Mouse (Mus musculus): ENCODE results near the gene Relb. TPM values are rescaled to one million over a fixed set of nuclear protein-coding genes. Genes with fewer than 3 reads are reported as not detected.
"Not testable (repeated sequence)": the region's sequence is repeated elsewhere in the genome, so short reads cannot be mapped to it uniquely, and the experiment has no call there.

Relb gene
- total RNA-seq, 2 experiments from 2014 or later: 9.0 to 9.2 TPM

DNA sequence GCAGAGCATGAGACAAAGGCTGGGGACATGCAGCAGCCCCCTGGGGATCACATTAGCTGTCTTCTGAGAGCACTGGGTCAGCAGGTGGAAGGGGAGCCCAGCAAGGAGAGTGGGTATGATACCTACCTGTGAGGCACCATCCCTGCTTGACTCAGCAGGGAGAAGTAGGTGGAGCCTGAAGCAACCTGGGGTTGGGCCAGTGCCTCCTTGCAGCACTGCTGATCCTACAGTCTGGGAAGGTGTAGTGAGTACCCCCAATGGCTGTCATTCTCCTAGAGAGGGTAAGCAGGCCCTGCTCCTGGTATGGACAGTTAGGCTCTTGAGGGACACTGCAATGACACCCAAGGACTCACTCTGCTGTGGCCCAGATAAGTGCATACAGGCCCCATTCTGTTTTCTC lies 3.0 kb upstream of the Relb start:
- no peak for DNase-seq

DNA sequence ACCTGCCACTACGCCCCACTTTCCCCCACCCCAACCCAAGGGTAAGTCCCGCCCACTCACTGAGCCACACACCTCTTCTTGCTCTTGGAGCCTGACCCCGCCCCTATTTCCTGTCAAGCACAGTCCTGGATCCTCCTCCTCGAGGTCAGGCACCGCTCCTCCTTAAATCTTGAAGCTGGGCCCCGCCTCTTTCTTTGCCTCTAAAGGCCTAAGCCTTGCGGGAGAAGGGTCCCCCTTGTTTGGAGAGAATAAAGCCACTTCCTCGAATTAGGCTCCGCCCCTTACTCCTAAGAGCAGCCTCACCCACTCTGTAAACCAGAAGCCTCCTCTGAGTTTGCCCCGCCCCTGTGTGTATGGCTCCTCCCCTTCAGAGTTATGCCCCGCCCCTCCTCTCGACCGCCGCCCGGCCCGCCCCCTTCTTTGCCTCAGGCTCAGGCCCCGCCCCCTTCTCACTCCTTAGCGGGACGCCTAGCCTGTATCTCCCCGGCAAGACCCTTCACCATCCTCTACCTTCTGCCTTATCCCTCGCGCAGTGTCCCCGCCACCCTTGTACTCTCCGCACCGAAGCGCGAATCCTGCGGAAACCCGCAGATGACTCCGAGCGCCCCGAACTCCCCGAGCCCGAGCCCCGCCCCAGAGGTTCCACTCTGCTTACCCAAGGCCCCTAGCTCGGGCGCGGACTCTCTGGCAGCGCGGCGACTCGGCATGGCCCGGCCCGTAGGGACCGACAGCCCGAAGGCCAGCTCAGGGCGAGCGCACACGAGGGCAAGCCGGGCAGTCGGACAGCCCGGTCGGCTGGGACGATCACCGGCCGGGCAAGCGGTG lies 490 bp downstream of the Relb start:
- peak; percentile 98 for DNase-seq

DNA sequence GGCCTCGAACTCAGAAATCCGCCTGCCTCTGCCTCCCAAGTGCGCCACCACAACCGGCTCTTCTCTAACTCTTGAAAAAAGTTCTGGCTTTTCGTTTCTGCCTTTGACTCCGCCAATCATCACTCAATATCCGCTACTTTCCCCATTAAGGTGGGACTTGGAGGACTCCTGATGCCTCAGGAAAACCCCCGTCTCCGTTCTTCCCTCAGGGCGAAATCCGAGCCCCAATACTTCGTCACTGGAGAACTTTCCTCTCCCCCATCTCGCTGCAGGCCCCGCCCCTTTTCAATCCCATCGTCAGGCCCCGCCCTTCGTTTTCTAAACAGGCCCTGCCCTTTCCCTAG lies 1.1 kb downstream of the Relb start:
- no peak for DNase-seq

- peak in 1 of 2 experiments; percentile 19 for DNase-seq
Measured at GRCm38 (mm10) chr7:19627721-19628120, 1.5 kb downstream of the Relb start.

- no peak for DNase-seq
Measured at GRCm38 (mm10) chr7:19623433-19623832, 5.8 kb downstream of the Relb start.

DNA sequence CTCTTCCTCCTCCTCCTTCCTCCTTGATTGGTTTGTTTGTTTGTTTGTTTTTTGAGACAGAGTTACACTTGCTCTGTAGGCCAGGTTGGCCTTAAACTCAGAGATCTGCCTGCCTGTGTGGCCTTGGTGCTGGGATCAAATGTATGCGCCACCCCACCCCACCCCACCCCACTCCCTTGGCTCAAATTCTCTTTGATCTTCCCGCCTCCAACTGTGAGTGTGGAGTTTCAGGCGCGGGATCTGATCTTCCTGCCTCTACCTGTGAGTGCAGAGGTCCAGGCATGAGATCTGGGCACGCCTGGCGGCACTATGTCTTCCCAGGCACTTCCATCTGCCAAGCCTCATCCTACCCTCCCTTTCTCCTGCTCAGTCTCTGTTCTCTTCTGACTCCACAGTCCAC lies 7.0 kb downstream of the Relb start:
- DNase-seq: no peak

DNA sequence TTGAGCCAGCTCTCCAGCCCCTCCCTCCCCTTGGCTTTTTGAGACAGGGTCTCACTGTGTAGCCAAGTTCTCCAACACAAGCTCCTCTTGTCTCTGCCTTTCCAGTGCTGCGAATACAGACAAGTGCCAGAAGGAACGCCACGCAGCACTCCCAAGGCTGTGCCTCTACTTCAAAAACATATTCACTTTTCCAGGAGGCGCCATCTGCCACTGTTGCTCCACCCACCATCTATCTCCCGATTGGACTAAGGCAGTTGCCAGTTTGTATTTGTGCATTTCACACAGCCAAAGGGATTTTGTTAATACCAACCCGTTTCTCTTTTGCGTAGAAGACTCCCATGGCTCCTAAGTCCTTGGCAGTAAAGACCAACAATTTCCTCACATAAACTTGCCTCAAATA lies 8.4 kb downstream of the Relb start:
- no peak for DNase-seq

GRCm38 (mm10) chr7:19619004-19619801 lies 10.0 kb downstream of the Relb start:
- peak; percentile 78 to 87 for DNase-seq

- no peak for DNase-seq
Measured at GRCm38 (mm10) chr7:19615036-19615577, 14.1 kb downstream of the Relb start.

- no peak for DNase-seq
Measured at GRCm38 (mm10) chr7:19610969-19611368, 18.3 kb downstream of the Relb start.

- DNase-seq: no peak
Measured at GRCm38 (mm10) chr7:19609641-19610332, 19.5 kb downstream of the Relb start.

DNA sequence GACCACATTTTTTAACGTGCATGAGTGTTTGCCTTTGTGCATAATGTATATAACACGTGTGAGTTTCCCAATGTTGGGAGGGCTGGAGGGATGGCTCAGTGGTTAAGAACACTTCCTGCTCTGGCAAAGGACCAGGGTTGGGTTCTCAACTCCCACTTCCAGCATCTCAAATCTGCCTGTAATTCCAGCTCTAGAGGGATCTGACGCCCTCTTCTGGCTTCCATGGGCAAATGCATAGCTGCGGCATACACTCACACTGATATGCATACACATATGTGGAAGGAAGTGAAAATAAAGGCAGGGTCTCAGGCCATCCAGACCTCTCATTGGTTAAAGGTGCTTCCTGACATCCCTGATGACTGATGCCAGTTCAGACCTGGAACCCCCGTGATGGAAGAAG lies 21.9 kb downstream of the Relb start:
- no peak for DNase-seq

DNA sequence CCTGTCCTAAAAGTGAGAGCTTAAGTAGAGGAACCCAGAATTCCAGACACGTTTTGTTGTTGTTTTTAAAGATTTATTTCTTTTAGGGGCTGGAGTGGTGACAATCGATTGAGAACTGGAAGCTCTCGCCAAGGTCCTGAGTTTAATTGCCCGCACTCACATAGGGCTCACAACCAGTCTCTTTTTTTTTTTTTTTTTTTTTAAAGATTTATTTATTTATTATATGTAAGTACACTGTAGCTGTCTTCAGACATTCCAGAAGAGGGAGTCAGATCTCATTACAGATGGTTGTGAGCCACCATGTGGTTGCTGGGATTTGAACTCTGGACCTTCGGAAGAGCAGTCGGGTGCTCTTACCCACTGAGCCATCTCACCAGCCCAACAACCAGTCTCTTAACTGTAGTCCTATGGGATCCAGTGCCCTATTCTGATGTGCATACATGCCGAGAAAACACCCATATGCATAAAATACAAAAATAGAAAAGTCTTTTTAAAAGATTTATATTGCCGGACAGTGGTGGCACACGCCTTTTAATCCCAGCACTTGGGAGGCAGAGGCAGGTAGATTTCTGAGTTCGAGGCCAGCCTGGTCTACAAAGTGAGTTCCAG lies 24.5 kb downstream of the Relb start:
- DNase-seq: not testable (repeated sequence)

DNA sequence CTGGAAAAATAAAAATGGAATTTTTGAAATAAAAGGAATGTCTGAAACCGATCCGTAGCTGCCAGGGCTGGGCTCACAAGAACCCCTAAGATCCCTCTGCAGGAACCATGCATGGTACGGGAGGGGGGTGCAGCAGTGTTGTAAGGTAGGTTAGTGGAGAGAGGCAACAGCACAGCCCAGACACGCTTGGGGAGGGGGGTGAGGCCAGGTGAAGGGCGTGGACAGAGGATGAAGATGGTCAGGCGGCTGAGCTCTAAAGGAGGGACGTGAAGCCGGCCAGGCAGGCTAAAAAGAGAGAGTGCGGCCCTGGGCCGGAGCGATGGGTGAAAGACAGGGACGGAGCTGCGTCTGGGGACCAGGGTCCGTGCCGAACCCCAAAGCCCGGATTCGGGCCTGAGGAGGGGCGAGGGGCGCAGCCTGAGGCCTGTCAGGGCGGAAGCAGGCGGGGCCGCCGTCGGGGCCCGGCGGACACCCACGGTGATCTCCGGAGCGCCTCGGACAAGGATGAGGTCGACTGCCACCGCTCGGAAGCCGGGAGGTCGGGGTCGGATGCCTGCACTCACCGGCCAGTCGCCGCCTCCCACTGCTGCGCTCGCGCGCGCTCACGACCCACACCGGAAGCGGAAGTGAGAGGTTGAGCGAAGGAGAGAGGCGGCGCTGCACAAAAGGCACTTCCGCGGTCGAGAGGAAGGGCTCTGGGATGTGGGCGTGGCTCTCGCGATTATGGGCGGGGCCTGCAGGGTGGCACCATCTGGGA lies 25.2 kb downstream of the Relb start, which contains the start of gene Clasrp:
TSS of gene Clasrp (minus strand) at position 638 of the 757 bp plus-strand sequence.
- DNase-seq: peak; percentile 98 to 99

- DNase-seq: no peak
Measured at GRCm38 (mm10) chr7:19603055-19603454, 26.2 kb downstream of the Relb start.

- DNase-seq: no peak
Measured at GRCm38 (mm10) chr7:19600562-19600961, 28.7 kb downstream of the Relb start.

- DNase-seq: no peak
Measured at GRCm38 (mm10) chr7:19593061-19593730, 36.0 kb downstream of the Relb start.

DNA sequence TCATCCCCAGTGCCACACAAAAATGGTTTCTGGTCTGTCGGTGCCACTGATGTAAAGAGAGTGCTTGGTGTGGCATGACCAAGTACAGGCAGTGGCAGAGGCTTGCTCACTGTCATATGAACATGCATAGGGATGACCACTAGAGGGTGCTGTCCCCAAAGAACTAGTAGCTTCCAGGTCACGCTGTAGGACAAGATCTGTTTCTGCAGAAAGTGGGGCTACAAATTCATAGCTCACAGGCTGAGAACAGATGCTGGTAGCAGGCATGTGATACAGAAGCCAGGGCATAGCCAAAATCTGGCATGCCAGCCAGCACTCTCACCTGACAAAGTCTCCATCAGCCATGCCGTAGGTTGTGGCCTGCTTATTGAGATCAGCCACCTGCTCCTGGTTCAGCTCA lies 39.3 kb downstream of the Relb start:
- peak; percentile 68 to 85 for DNase-seq

- peak; percentile 22 to 46 for DNase-seq
Measured at GRCm38 (mm10) chr7:19589207-19589606, 40.0 kb downstream of the Relb start.

GRCm38 (mm10) chr7:19586269-19586668 lies 43.0 kb downstream of the Relb start:
- no peak for DNase-seq

GRCm38 (mm10) chr7:19580634-19581033 lies 48.6 kb downstream of the Relb start:
- DNase-seq: no peak
